Mouse (Mus musculus): ENCODE data around the gene Bglap. TPM values are rescaled to one million over a fixed set of nuclear protein-coding genes. Genes with fewer than 3 reads are reported as not detected.

Bglap gene
- polyA plus RNA-seq, 1 experiment, result not detected

- H3K4me1 ChIP-seq, result peaks cover 82% of the 10 kb centered on the region
Observed at GRCm38 (mm10) chr3:88415668-88416067, 31.4 kb upstream of the Bglap start.

GRCm38 (mm10) chr3:88412636-88413035 is 28.4 kb upstream of the Bglap start:
- Histone ChIP-seq H3K4me1 (peaks cover 79% of the 10 kb centered on the region), H3K27me3 (replicated peaks) (no peaks in the 10 kb centered on the region), H3K4me3 (replicated peaks) (no peak overlapping the region), H3K9me3 (no peaks in the 10 kb centered on the region), H3K36me3 (replicated peaks; ENCODE audit: low read length) (peaks cover 68% of the 10 kb centered on the region)
- TF ChIP-seq FLI1 (IDR thresholded peaks at IDR 0.05; ENCODE audit: low read length), result no peak
- TF ChIP-seq GATA1 (IDR thresholded peaks at IDR 0.05; ENCODE audit: borderline replicate concordance, low read length), result no peak

More at GRCm38 (mm10) chr3:88415668-88416067, 31.4 kb upstream of the Bglap start:
- TF ChIP-seq FLI1 (IDR thresholded peaks at IDR 0.05; ENCODE audit: low read length) (no peak), GATA1 (IDR thresholded peaks at IDR 0.05; ENCODE audit: borderline replicate concordance, low read length) (no peak)
- H3K9me3 ChIP-seq, result no peaks in the 10 kb centered on the region
- peaks cover 99% of the 10 kb centered on the region for H3K36me3 ChIP-seq (replicated peaks; ENCODE audit: low read length)
- no peaks in the 10 kb centered on the region for H3K27me3 ChIP-seq (replicated peaks)
- no peak overlapping the region for H3K4me3 ChIP-seq (replicated peaks)

GRCm38 (mm10) chr3:88411681-88412080 is 27.4 kb upstream of the Bglap start:
- TF ChIP-seq FLI1 (IDR thresholded peaks at IDR 0.05; ENCODE audit: low read length) (no peak), GATA1 (IDR thresholded peaks at IDR 0.05; ENCODE audit: borderline replicate concordance, low read length) (no peak)
- Histone ChIP-seq H3K27me3 (replicated peaks) (no peaks in the 10 kb centered on the region), H3K9me3 (no peaks in the 10 kb centered on the region), H3K4me3 (replicated peaks) (no peak overlapping the region), H3K36me3 (replicated peaks; ENCODE audit: low read length) (peaks cover 59% of the 10 kb centered on the region), H3K4me1 (peaks cover 79% of the 10 kb centered on the region)

- H3K36me3 ChIP-seq (replicated peaks; ENCODE audit: low read length), result peaks cover 48% of the 10 kb centered on the region
- H3K9me3 ChIP-seq, result no peaks in the 10 kb centered on the region
- H3K27me3 ChIP-seq (replicated peaks), result no peaks in the 10 kb centered on the region
- H3K4me3 ChIP-seq (replicated peaks), result peak overlapping the region; percentile 92
- TF ChIP-seq FLI1 (IDR thresholded peaks at IDR 0.05; ENCODE audit: low read length) (no peak), GATA1 (IDR thresholded peaks at IDR 0.05; ENCODE audit: borderline replicate concordance, low read length) (no peak)
- H3K4me1 ChIP-seq, result peaks cover 75% of the 10 kb centered on the region
Observed at GRCm38 (mm10) chr3:88410645-88411031, 26.4 kb upstream of the Bglap start.

GRCm38 (mm10) chr3:88409741-88410644 is 25.7 kb upstream of the Bglap start, which contains the start of gene Pmf1:
TSS of gene Pmf1 (minus strand) at chr3:88410331.
- Histone ChIP-seq H3K4me1 (peaks cover 69% of the 10 kb centered on the region), H3K36me3 (replicated peaks; ENCODE audit: low read length) (peaks cover 42% of the 10 kb centered on the region), H3K9me3 (no peaks in the 10 kb centered on the region), H3K4me3 (replicated peaks) (peak within 1 kb of the TSS; percentile 92), H3K27me3 (replicated peaks) (no peaks in the 10 kb centered on the region)
- no peak for TF ChIP-seq GATA1 (IDR thresholded peaks at IDR 0.05; ENCODE audit: borderline replicate concordance, low read length)
- peak; percentile 23; the same call in 1 of the 2 replicates for TF ChIP-seq FLI1 (IDR thresholded peaks at IDR 0.05; ENCODE audit: low read length)

- TF ChIP-seq FLI1 (IDR thresholded peaks at IDR 0.05; ENCODE audit: low read length) (no peak), GATA1 (IDR thresholded peaks at IDR 0.05; ENCODE audit: borderline replicate concordance, low read length) (no peak)
- no peaks in the 10 kb centered on the region for H3K27me3 ChIP-seq (replicated peaks)
- peak overlapping the region; percentile 85 for H3K4me3 ChIP-seq (replicated peaks)
- H3K9me3 ChIP-seq, result no peaks in the 10 kb centered on the region
- H3K4me1 ChIP-seq, result peaks cover 66% of the 10 kb centered on the region
- H3K36me3 ChIP-seq (replicated peaks; ENCODE audit: low read length), result peaks cover 33% of the 10 kb centered on the region
Observed at GRCm38 (mm10) chr3:88408953-88409352, 24.7 kb upstream of the Bglap start.

- H3K4me3 ChIP-seq (replicated peaks), result peak overlapping the region; percentile 7
- H3K27me3 ChIP-seq (replicated peaks), result no peaks in the 10 kb centered on the region
- H3K9me3 ChIP-seq, result no peaks in the 10 kb centered on the region
- peaks cover 32% of the 10 kb centered on the region for H3K36me3 ChIP-seq (replicated peaks; ENCODE audit: low read length)
- TF ChIP-seq FLI1 (IDR thresholded peaks at IDR 0.05; ENCODE audit: low read length) (no peak), GATA1 (IDR thresholded peaks at IDR 0.05; ENCODE audit: borderline replicate concordance, low read length) (no peak)
- peaks cover 57% of the 10 kb centered on the region for H3K4me1 ChIP-seq
Observed at GRCm38 (mm10) chr3:88407529-88407928, 23.3 kb upstream of the Bglap start.

GRCm38 (mm10) chr3:88407090-88407489 is 22.8 kb upstream of the Bglap start:
- H3K36me3 ChIP-seq (replicated peaks; ENCODE audit: low read length), result peaks cover 32% of the 10 kb centered on the region
- TF ChIP-seq FLI1 (IDR thresholded peaks at IDR 0.05; ENCODE audit: low read length) (no peak), GATA1 (IDR thresholded peaks at IDR 0.05; ENCODE audit: borderline replicate concordance, low read length) (no peak)
- no peaks in the 10 kb centered on the region for H3K9me3 ChIP-seq
- H3K27me3 ChIP-seq (replicated peaks), result no peaks in the 10 kb centered on the region
- peaks cover 55% of the 10 kb centered on the region for H3K4me1 ChIP-seq
- H3K4me3 ChIP-seq (replicated peaks), result peak overlapping the region; percentile 69

- no peak for TF ChIP-seq GATA1 (IDR thresholded peaks at IDR 0.05; ENCODE audit: borderline replicate concordance, low read length)
- no peak for TF ChIP-seq FLI1 (IDR thresholded peaks at IDR 0.05; ENCODE audit: low read length)
- Histone ChIP-seq H3K27me3 (replicated peaks) (no peaks in the 10 kb centered on the region), H3K36me3 (replicated peaks; ENCODE audit: low read length) (peaks cover 44% of the 10 kb centered on the region), H3K4me3 (replicated peaks) (no peak overlapping the region), H3K4me1 (peaks cover 31% of the 10 kb centered on the region), H3K9me3 (peaks cover 3% of the 10 kb centered on the region; the same call in 1 of the 2 replicates)
Observed at GRCm38 (mm10) chr3:88403522-88404230, 19.4 kb upstream of the Bglap start.
